Mouse (Mus musculus) MEL (cell line): ENCODE results near the gene Atp1a4.

Experiments used
- BHLHE40 ChIP-seq: IDR thresholded peaks from 2 replicates; pipeline ENCODE4 v1.6.1; 2012; ENCODE audit warnings: low read depth, mild to moderate bottlenecking, inconsistent platforms, low read length, improper control_type of control experiment, borderline replicate concordance
- CHD2 ChIP-seq: IDR thresholded peaks from 2 replicates; pipeline ENCODE4 v1.6.1; 2011; ENCODE audit warnings: low read length, improper control_type of control experiment
- CTCF ChIP-seq, 3 experiments: IDR thresholded peaks in 2 of 3; conservative IDR thresholded peaks in 1 of 3; 2 replicates each; pipeline ENCODE4 v1.5.1; 2011 to 2012; ENCODE audit warnings: low read length in 3 of 3, low read depth in 2 of 3, mild to moderate bottlenecking in 2 of 3, improper control_type of control experiment in 1 of 3, inconsistent platforms in 1 of 3, mixed read lengths in 1 of 3, moderate library complexity in 1 of 3; ENCODE audit not compliant: control insufficient read depth in 1 of 3, insufficient read depth in 1 of 3, poor library complexity in 1 of 3, severe bottlenecking in 1 of 3
- EP300 ChIP-seq, 2 experiments: IDR thresholded peaks; 2 replicates each; pipeline ENCODE4 v1.6.1; 2011; ENCODE audit warnings: improper control_type of control experiment in 2 of 2, low read length in 2 of 2, low read depth in 1 of 2, mild to moderate bottlenecking in 1 of 2
- ETS1 ChIP-seq: IDR thresholded peaks from 2 replicates; pipeline ENCODE4 v1.6.1; 2012; ENCODE audit warnings: low read depth, mild to moderate bottlenecking, inconsistent platforms, low read length, improper control_type of control experiment, moderate library complexity
- GABPA ChIP-seq: IDR thresholded peaks from 2 replicates; pipeline ENCODE4 v1.6.1; 2012; ENCODE audit warnings: low read depth, mild to moderate bottlenecking, inconsistent platforms, low read length, improper control_type of control experiment, moderate library complexity
- MAX ChIP-seq: IDR thresholded peaks from 2 replicates; pipeline ENCODE4 v1.6.1; 2011; ENCODE audit warnings: low read length, improper control_type of control experiment
- NELFE ChIP-seq: IDR thresholded peaks from 2 replicates; pipeline ENCODE4 v1.6.1; 2011; ENCODE audit warnings: low read depth, low read length, improper control_type of control experiment
- POLR2A ChIP-seq, 2 experiments: IDR thresholded peaks; 2 replicates each; pipeline ENCODE4 v1.6.1; 2011 to 2012; ENCODE audit warnings: low read length in 2 of 2, mild to moderate bottlenecking in 2 of 2, control low read depth in 1 of 2, improper control_type of control experiment in 1 of 2, low read depth in 1 of 2, moderate library complexity in 1 of 2; ENCODE audit not compliant: control insufficient read depth in 1 of 2, insufficient read depth in 1 of 2, poor library complexity in 1 of 2
- POLR2AphosphoS2 ChIP-seq: IDR thresholded peaks from 2 replicates; pipeline ENCODE4 v1.6.1; 2011; ENCODE audit warnings: low read length, improper control_type of control experiment
- POLR2AphosphoS5 ChIP-seq: IDR thresholded peaks from 2 replicates; pipeline ENCODE4 v1.6.1; 2012; ENCODE audit warnings: low read depth, borderline replicate concordance, mild to moderate bottlenecking, inconsistent platforms, low read length, moderate library complexity, mixed read lengths
- TCF12 ChIP-seq: IDR thresholded peaks from 2 replicates; pipeline ENCODE4 v1.6.1; 2014; ENCODE audit warnings: low read depth, mild to moderate bottlenecking, inconsistent platforms, low read length, improper control_type of control experiment, moderate library complexity
- ZC3H11A ChIP-seq: IDR thresholded peaks from 2 replicates; pipeline ENCODE4 v1.6.1; 2012; ENCODE audit warnings: low read depth, mild to moderate bottlenecking, inconsistent platforms, low read length, improper control_type of control experiment
- ZNF384 ChIP-seq: IDR thresholded peaks from 2 replicates; pipeline ENCODE4 v1.6.1; 2012; ENCODE audit warnings: low read depth, mild to moderate bottlenecking, inconsistent platforms, low read length, improper control_type of control experiment

DNA sequence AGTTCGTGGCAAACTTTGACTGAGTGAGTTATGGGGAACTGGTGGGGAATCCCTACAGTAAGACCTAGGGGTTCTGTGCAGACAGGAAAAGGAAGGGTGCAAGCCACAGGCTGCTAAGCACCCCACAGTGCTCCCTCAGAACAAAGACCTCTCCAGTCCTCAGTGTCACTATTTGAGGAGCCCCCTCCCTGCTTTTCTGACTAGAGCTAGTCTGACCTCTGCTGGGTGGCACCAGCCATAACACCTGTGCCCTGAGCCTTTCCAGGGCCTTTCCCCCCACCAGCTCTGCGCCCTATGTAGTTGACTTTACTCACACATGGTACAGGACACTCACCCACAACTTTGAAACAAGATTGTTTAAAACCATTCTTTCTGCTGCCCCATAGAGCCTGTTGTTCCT, 10.5 kb downstream of the Atp1a4 start:
- TF ChIP-seq POLR2A (IDR thresholded peaks at IDR 0.05; ENCODE audit: control insufficient read depth in 1 of 2, insufficient read depth in 1 of 2, low read depth in 1 of 2, low read length in 2 of 2, poor library complexity in 1 of 2) (no peak), ETS1 (no peak), POLR2AphosphoS2 (no peak), EP300 (IDR thresholded peaks at IDR 0.05; ENCODE audit: low read depth in 1 of 2, low read length in 2 of 2) (no peak), CTCF (IDR thresholded peaks at IDR 0.05 in 2 of 3, conservative IDR thresholded peaks at IDR 0.05 in 1 of 3; ENCODE audit: control insufficient read depth in 1 of 3, insufficient read depth in 1 of 3, low read depth in 2 of 3, low read length in 3 of 3, poor library complexity in 1 of 3, severe bottlenecking in 1 of 3) (peak; percentile 26 to 54 (median 50); a peak in 5 of 6 replicates), ZC3H11A (0 out of 2 replicates have a peak, but pooled peaks have one; percentile 24), GABPA (no peak), CHD2 (no peak), BHLHE40 (no peak), TCF12 (no peak), NELFE (no peak), MAX (no peak), ZNF384 (no peak), POLR2AphosphoS5 (no peak)
